Comparison of ENCODE assay signal across 12 mouse cellular contexts in genomic region chr7:34869693-34870092, GRCm38 (mm10). TPM values are rescaled to one million over a fixed set of nuclear protein-coding genes. Genes with fewer than 3 reads are reported as not detected.
DNase-seq lines count a peak whose midpoint lies in the region; ATAC-seq and TF ChIP-seq lines count a peak whose summit lies in the region.
"Had no signal": no experiment of that assay in that cellular context is flagged by ENCODE, and none has a peak within 500 bp of the region (broad histone marks: within the 10 kb centered on the region; RNA-seq: fewer than 3 reads in every experiment).

No protein-coding gene starts in this region.

- 0 out of 2 replicates have a peak overlapping the region, but pooled peaks have one; percentile 12 for H3K4me3 ChIP-seq in forebrain, embryonic 13.5 days
- H3K4me3 ChIP-seq in midbrain, embryonic 15.5 days: peak overlapping the region; percentile 9; the same call in 1 of the 2 replicates
- H3K4me3 ChIP-seq in kidney, embryonic 16.5 days (ENCODE audit: low read length): no peak overlapping the region
- H3K4me3 ChIP-seq: myocyte had no signal

- no peak for TF ChIP-seq POLR2A in brain, embryonic 14.5 days (IDR thresholded peaks at IDR 0.05; ENCODE audit: borderline replicate concordance, extremely low read depth, insufficient read depth, insufficient read length, poor library complexity, severe bottlenecking)

- 26% methylated on average over 13 of the region's 13 CpGs for WGBS in forebrain, embryonic 13.5 days
- WGBS in midbrain, embryonic 15.5 days: 25% methylated on average over 13 of the region's 13 CpGs
- 78% methylated on average over 13 of the region's 13 CpGs for WGBS in kidney, embryonic 16.5 days

- H3K36me3 ChIP-seq in forebrain, embryonic 13.5 days (ENCODE audit: poor library complexity, severe bottlenecking): no peaks in the 10 kb centered on the region
- no peaks in the 10 kb centered on the region for H3K36me3 ChIP-seq in midbrain, embryonic 15.5 days (replicated peaks)
- H3K36me3 ChIP-seq in kidney, embryonic 16.5 days (ENCODE audit: insufficient read depth, low read length): no peaks in the 10 kb centered on the region

- H3K4me2 ChIP-seq in forebrain, embryonic 13.5 days: peak overlapping the region; percentile 45
- H3K4me2 ChIP-seq in midbrain, embryonic 15.5 days: peak overlapping the region; percentile 33
- no peak overlapping the region for H3K4me2 ChIP-seq in kidney, embryonic 16.5 days (replicated peaks; ENCODE audit: low read depth, low read length)

- peaks cover 25% of the 10 kb centered on the region for H3K4me1 ChIP-seq in forebrain, embryonic 13.5 days
- H3K4me1 ChIP-seq in midbrain, embryonic 15.5 days: peaks cover 19% of the 10 kb centered on the region; the same call in 1 of the 2 replicates
- peaks cover 3% of the 10 kb centered on the region; the same call in 1 of the 2 replicates for H3K4me1 ChIP-seq in kidney, embryonic 16.5 days (ENCODE audit: insufficient read depth, low read length)

- H3K9ac ChIP-seq in forebrain, embryonic 13.5 days: peak overlapping the region; percentile 48; the same call in 1 of the 2 replicates
- peak overlapping the region; percentile 6; the same call in 1 of the 2 replicates for H3K9ac ChIP-seq in midbrain, embryonic 15.5 days
- H3K9ac ChIP-seq in kidney, embryonic 16.5 days (replicated peaks; ENCODE audit: low read length): no peak overlapping the region

- no peaks in the 10 kb centered on the region for H3K27me3 ChIP-seq in forebrain, embryonic 13.5 days
- H3K27me3 ChIP-seq in midbrain, embryonic 15.5 days (replicated peaks): no peaks in the 10 kb centered on the region
- H3K27me3 ChIP-seq in kidney, embryonic 16.5 days (ENCODE audit: insufficient read depth, low read length): no peaks in the 10 kb centered on the region

- DNase-seq in brain, embryonic 14.5 days (ENCODE audit: low read depth): peak; percentile 93
- DNase-seq in layer of hippocampus, adult 11-12 months (ENCODE audit: low spot score): peak; percentile 40
- no peak for DNase-seq in heart, adult 8-10 months (ENCODE audit: low spot score)
- no peak for DNase-seq in heart, postnatal 36 days
- DNase-seq in ovary, postnatal 14 days (ENCODE audit: low spot score): no peak
- DNase-seq: heart, adult 11 months; heart, postnatal 4 days had no signal

- intact Hi-C loops in heart, postnatal 36 days (cut with DNase I): loop anchor here (10.0 kb wide), 1 partner anchor 135 kb away; no protein-coding TSS in a partner anchor

- peak overlapping the region; percentile 88 for H3K27ac ChIP-seq in forebrain, embryonic 13.5 days
- peak overlapping the region; percentile 74 for H3K27ac ChIP-seq in midbrain, embryonic 15.5 days
- no peak overlapping the region for H3K27ac ChIP-seq in kidney, embryonic 16.5 days (ENCODE audit: low read length)

- no peak for TF ChIP-seq CTCF in brain, embryonic 14.5 days (IDR thresholded peaks at IDR 0.05; ENCODE audit: borderline replicate concordance, extremely low read depth, insufficient read depth, insufficient read length)

- H3K9me3 ChIP-seq in forebrain, embryonic 13.5 days (replicated peaks): no peaks in the 10 kb centered on the region
- no peaks in the 10 kb centered on the region for H3K9me3 ChIP-seq in midbrain, embryonic 15.5 days
- no peaks in the 10 kb centered on the region for H3K9me3 ChIP-seq in kidney, embryonic 16.5 days (ENCODE audit: low read length)

- ATAC-seq in forebrain, embryonic 13.5 days: peak; percentile 95
- ATAC-seq in midbrain, embryonic 15.5 days (replicated peaks): peak; percentile 85
- ATAC-seq in kidney, embryonic 16.5 days (ENCODE audit: low FRiP score, low TSS enrichment): no peak

RNA-seq across cellular contexts. Expression of gene Pepd, which starts 42.5 kb away (rescaled TPM):
- 41.6 and 46.9 TPM in 2 replicates for polyA plus RNA-seq in brain, embryonic 14.5 days (2012; rRNA removed)
- 46.5 and 52.1 TPM in 2 replicates for polyA plus RNA-seq in forebrain, embryonic 13.5 days (2015; fragmentation: Nextera tagmentation; extraction: Ambion mirVana)
- 62.5 and 66.3 TPM in 2 replicates for polyA plus RNA-seq in midbrain, embryonic 15.5 days (2015; fragmentation: Nextera tagmentation; extraction: Ambion mirVana)
- total RNA-seq in heart, adult 8-10 months (2022): 10 to 100 TPM; 23.3 to 27.0 (median 26.3) TPM
- 10 to 100 TPM; 24.1 to 25.9 TPM for total RNA-seq in heart, postnatal 36 days (2021)
- polyA plus RNA-seq in kidney, embryonic 16.5 days (2015; fragmentation: Nextera tagmentation; extraction: Ambion mirVana): 134 and 148 TPM in 2 replicates

RNA-seq across cellular contexts. Expression of gene Chst8, which starts 57.2 kb away (rescaled TPM):
- 13.3 and 13.6 TPM in 2 replicates for polyA plus RNA-seq in brain, embryonic 14.5 days (2012; rRNA removed)
- 9.7 and 16.4 TPM in 2 replicates for polyA plus RNA-seq in forebrain, embryonic 13.5 days (2015; fragmentation: Nextera tagmentation; extraction: Ambion mirVana)
- 17.1 TPM in 2 replicates for polyA plus RNA-seq in midbrain, embryonic 15.5 days (2015; fragmentation: Nextera tagmentation; extraction: Ambion mirVana)
- total RNA-seq in heart, adult 8-10 months (2022): not detected
- total RNA-seq in heart, postnatal 36 days (2021): under 1 TPM in 1 of 2 experiments, not detected in 1; 0.24 TPM
- 15.4 and 16.5 TPM in 2 replicates for polyA plus RNA-seq in kidney, embryonic 16.5 days (2015; fragmentation: Nextera tagmentation; extraction: Ambion mirVana)
- polyA plus RNA-seq: myocyte; testis, adult 2 months had no signal

Comparison
In these comparisons a context has a peak if more than half of its experiments do, and no peak if none do; other contexts are left out.
1. DNase-seq: peak in brain, embryonic 14.5 days (single experiment) and layer of hippocampus, adult 11-12 months (single experiment); none in heart, adult 8-10 months (single experiment), heart, postnatal 36 days (0 of 2) and ovary, postnatal 14 days (single experiment).